Mouse (Mus musculus) ES-Bruce4 (cell line): ENCODE measurements around the gene Larp4b. TPM values are rescaled to one million over a fixed set of nuclear protein-coding genes. Genes with fewer than 3 reads are reported as not detected.

Experiments
- H3K27ac ChIP-seq: 2 replicates; pipeline ENCODE4 v1.5.1; 2012; ENCODE audit warnings: low read length, inconsistent platforms; ENCODE audit not compliant: insufficient read depth
- H3K27me3 ChIP-seq: 2 replicates; pipeline ENCODE4 v1.6.1; 2012; ENCODE audit warnings: mild to moderate bottlenecking, low read length, inconsistent platforms; ENCODE audit not compliant: control insufficient read depth, poor library complexity, insufficient read depth, severe bottlenecking
- H3K36me3 ChIP-seq: 2 replicates; pipeline ENCODE4 v1.6.1; 2012; ENCODE audit warnings: inconsistent platforms, mild to moderate bottlenecking, low read length, moderate library complexity; ENCODE audit not compliant: control insufficient read depth, poor library complexity, insufficient read depth, severe bottlenecking
- H3K4me1 ChIP-seq: one replicate; pipeline ENCODE4 v1.8.1; 2011; ENCODE audit warnings: low read length; ENCODE audit not compliant: control insufficient read depth, insufficient read depth
- H3K4me3 ChIP-seq: 2 replicates; pipeline ENCODE4 v1.5.1; 2011; ENCODE audit warnings: low read depth, mild to moderate bottlenecking, low read length
- H3K9ac ChIP-seq: 2 replicates; pipeline ENCODE4 v1.6.1; 2012; ENCODE audit warnings: low read depth, mild to moderate bottlenecking, inconsistent platforms; ENCODE audit not compliant: poor library complexity, severe bottlenecking
- H3K9me3 ChIP-seq: replicated peaks from 2 replicates; pipeline ENCODE4 v1.6.1; 2012; ENCODE audit warnings: mild to moderate bottlenecking, low read length, inconsistent platforms; ENCODE audit not compliant: control insufficient read depth, poor library complexity, insufficient read depth, severe bottlenecking
- CTCF ChIP-seq: IDR thresholded peaks from one replicate; pipeline ENCODE4 v1.8.1; 2011; ENCODE audit warnings: low read depth, low read length
- EP300 ChIP-seq: IDR thresholded peaks from 2 replicates; pipeline ENCODE4 v1.6.1; 2011; ENCODE audit warnings: low read depth, low read length; ENCODE audit not compliant: insufficient read depth
- POLR2A ChIP-seq: IDR thresholded peaks from one replicate; pipeline ENCODE4 v1.8.1; 2011; ENCODE audit warnings: low read length; ENCODE audit not compliant: insufficient read depth
- polyA plus RNA-seq: library from polyadenylated mRNA; stranded (reverse); fragments of >200 nt; gene quantifications from 2 replicates; pipeline ENCODE4 v1.2.4, GENCODE M21; 2011; ENCODE audit warnings: low read depth; ENCODE audit not compliant: missing spikeins, insufficient read depth, insufficient read length

Gene Larp4b
- polyA plus RNA-seq, 1 experiment: 108 TPM

- TF ChIP-seq EP300: no peak
- TF ChIP-seq CTCF: no peak
- TF ChIP-seq POLR2A: no peak
- H3K27ac ChIP-seq: no peak overlapping the region
- no peak overlapping the region for H3K9ac ChIP-seq
- H3K4me3 ChIP-seq: no peak overlapping the region
- H3K9me3 ChIP-seq: no peaks in the 10 kb centered on the region
- H3K4me1 ChIP-seq: peaks cover 1% of the 10 kb centered on the region
- H3K36me3 ChIP-seq: no peaks in the 10 kb centered on the region
- H3K27me3 ChIP-seq: no peaks in the 10 kb centered on the region
Measured at GRCm38 (mm10) chr13:9187156-9187555, 93.5 kb downstream of the Larp4b start.

GRCm38 (mm10) chr13:9187566-9188530 is 94.2 kb downstream of the Larp4b start:
- peaks cover 1% of the 10 kb centered on the region for H3K4me1 ChIP-seq
- H3K9me3 ChIP-seq: no peaks in the 10 kb centered on the region
- H3K9ac ChIP-seq: no peak overlapping the region
- no peaks in the 10 kb centered on the region for H3K36me3 ChIP-seq
- no peak overlapping the region for H3K4me3 ChIP-seq
- TF ChIP-seq CTCF (no peak), EP300 (no peak), POLR2A (no peak)
- no peak overlapping the region for H3K27ac ChIP-seq
- no peaks in the 10 kb centered on the region for H3K27me3 ChIP-seq

- Histone ChIP-seq H3K36me3 (no peaks in the 10 kb centered on the region), H3K9me3 (no peaks in the 10 kb centered on the region), H3K9ac (no peak overlapping the region), H3K4me3 (no peak overlapping the region), H3K27ac (no peak overlapping the region), H3K27me3 (no peaks in the 10 kb centered on the region), H3K4me1 (peaks cover 1% of the 10 kb centered on the region)
- TF ChIP-seq EP300: no peak
- TF ChIP-seq CTCF: no peak
- TF ChIP-seq POLR2A: no peak
Measured at GRCm38 (mm10) chr13:9189481-9189880, 95.8 kb downstream of the Larp4b start.

GRCm38 (mm10) chr13:9191172-9192140 is 97.8 kb downstream of the Larp4b start:
- Histone ChIP-seq H3K9me3 (no peaks in the 10 kb centered on the region), H3K9ac (no peak overlapping the region), H3K27me3 (no peaks in the 10 kb centered on the region), H3K4me1 (peaks cover 1% of the 10 kb centered on the region), H3K4me3 (peak overlapping the region; percentile 12), H3K36me3 (no peaks in the 10 kb centered on the region), H3K27ac (no peak overlapping the region)
- TF ChIP-seq CTCF (no peak), POLR2A (no peak), EP300 (no peak)

- H3K36me3 ChIP-seq: no peaks in the 10 kb centered on the region
- H3K9me3 ChIP-seq: no peaks in the 10 kb centered on the region
- peaks cover 1% of the 10 kb centered on the region for H3K4me1 ChIP-seq
- H3K4me3 ChIP-seq: no peak overlapping the region
- no peak overlapping the region for H3K9ac ChIP-seq
- H3K27me3 ChIP-seq: no peaks in the 10 kb centered on the region
- H3K27ac ChIP-seq: no peak overlapping the region
- TF ChIP-seq EP300 (no peak), CTCF (no peak), POLR2A (no peak)
Measured at GRCm38 (mm10) chr13:9192797-9193330, 99.2 kb downstream of the Larp4b start.
